Mouse (Mus musculus): ENCODE results near the gene Ppp4c. TPM values are rescaled to one million over a fixed set of nuclear protein-coding genes. Genes with fewer than 3 reads are reported as not detected.

Ppp4c gene
- 232 and 243 TPM in 2 replicates for polyA plus RNA-seq (2015; fragmentation: Nextera tagmentation; extraction: Ambion mirVana)

DNA sequence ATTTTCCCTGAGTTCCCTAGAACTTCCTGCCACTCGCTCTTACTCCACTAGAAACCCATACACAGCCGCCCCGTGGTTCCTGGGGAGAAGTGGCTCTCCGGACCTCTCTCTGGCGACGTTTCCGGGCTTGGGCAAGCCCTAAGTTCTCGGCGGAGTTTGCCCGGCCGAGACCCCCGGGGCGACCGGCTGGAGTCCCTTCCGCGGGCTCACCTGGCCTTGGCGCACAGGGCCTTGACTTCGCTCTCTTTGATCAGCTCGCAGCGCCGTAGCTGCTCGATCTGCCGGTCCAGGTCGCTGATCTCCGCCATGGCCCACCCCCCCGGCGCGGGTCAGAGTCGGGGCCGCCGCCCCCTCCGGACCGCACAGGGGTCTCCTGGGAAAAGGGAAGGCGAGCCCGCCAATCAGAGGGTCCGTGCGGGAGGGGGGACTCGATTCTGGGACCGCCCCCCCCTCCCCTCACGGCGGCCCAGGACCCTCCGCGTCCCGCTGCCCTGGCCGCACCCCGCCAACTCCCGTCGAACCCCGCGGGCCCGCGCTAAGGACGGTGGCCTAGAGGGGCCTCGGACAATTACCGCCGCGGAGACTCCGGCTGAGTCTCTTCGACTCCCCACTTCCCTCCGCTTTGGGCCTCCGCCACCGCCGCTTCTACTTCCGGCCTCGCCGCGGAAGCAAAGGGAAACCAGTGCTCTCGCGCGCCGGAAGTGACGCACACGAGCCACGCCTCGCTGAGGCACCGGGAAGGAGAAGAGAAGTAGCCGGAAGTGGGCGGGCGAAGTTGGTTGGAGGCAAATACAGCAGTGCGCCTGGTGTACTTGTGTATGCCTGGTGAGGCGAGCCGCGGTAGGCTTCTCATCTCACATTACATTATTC lies at the start of gene Ppp4c:
TSS of gene Ppp4c (minus strand) at position 646 of the 870 bp plus-strand sequence.
- Histone ChIP-seq H3K4me1 (replicated peaks; ENCODE audit: control insufficient read depth, insufficient read depth, low read length) (peaks cover 17% of the 10 kb centered on the region), H3K27me3 (ENCODE audit: control insufficient read depth, insufficient read depth, low read depth, low read length) (no peaks in the 10 kb centered on the region), H3K4me3 (ENCODE audit: low read length) (peak within 1 kb of the TSS; percentile 94), H3K9me3 (ENCODE audit: control insufficient read depth, low read length) (no peaks in the 10 kb centered on the region), H3K36me3 (ENCODE audit: control insufficient read depth, insufficient read depth, low read length) (peaks cover 51% of the 10 kb centered on the region), H3K4me2 (ENCODE audit: low read depth, low read length) (peak within 1 kb of the TSS; percentile 80), H3K27ac (ENCODE audit: low read length) (peak within 1 kb of the TSS; percentile 97), H3K9ac (ENCODE audit: low read length) (peak within 1 kb of the TSS; percentile 95)
- ATAC-seq (ENCODE audit: low read depth): peak; percentile 95
- WGBS: under 1% methylated on average over 73 of the region's 83 CpGs

- no peak for ATAC-seq (ENCODE audit: low read depth)
- Histone ChIP-seq H3K4me1 (replicated peaks; ENCODE audit: control insufficient read depth, insufficient read depth, low read length) (no peaks in the 10 kb centered on the region), H3K9ac (ENCODE audit: low read length) (no peak overlapping the region), H3K27ac (ENCODE audit: low read length) (no peak overlapping the region), H3K36me3 (ENCODE audit: control insufficient read depth, insufficient read depth, low read length) (no peaks in the 10 kb centered on the region), H3K9me3 (ENCODE audit: control insufficient read depth, low read length) (no peaks in the 10 kb centered on the region), H3K4me2 (ENCODE audit: low read depth, low read length) (no peak overlapping the region), H3K27me3 (ENCODE audit: control insufficient read depth, insufficient read depth, low read depth, low read length) (no peaks in the 10 kb centered on the region; the same call in 1 of the 2 replicates), H3K4me3 (ENCODE audit: low read length) (no peak overlapping the region)
- WGBS: 96% methylated on average over 1 of the region's 1 CpGs
These were observed 41.0 kb upstream of the Ppp4c start for GRCm38 (mm10) chr7:126833294-126833693.

GRCm38 (mm10) chr7:126832036-126832598 lies 39.8 kb upstream of the Ppp4c start:
- Histone ChIP-seq H3K9me3 (ENCODE audit: control insufficient read depth, low read length) (no peaks in the 10 kb centered on the region), H3K9ac (ENCODE audit: low read length) (no peak overlapping the region), H3K27me3 (ENCODE audit: control insufficient read depth, insufficient read depth, low read depth, low read length) (no peaks in the 10 kb centered on the region; the same call in 1 of the 2 replicates), H3K4me2 (ENCODE audit: low read depth, low read length) (peak overlapping the region; percentile 49), H3K4me3 (ENCODE audit: low read length) (peak overlapping the region; percentile 31), H3K36me3 (ENCODE audit: control insufficient read depth, insufficient read depth, low read length) (no peaks in the 10 kb centered on the region), H3K27ac (ENCODE audit: low read length) (no peak overlapping the region), H3K4me1 (replicated peaks; ENCODE audit: control insufficient read depth, insufficient read depth, low read length) (no peaks in the 10 kb centered on the region)
- ATAC-seq (ENCODE audit: low read depth): peak; percentile 87
- WGBS: under 1% methylated on average over 21 of the region's 21 CpGs

GRCm38 (mm10) chr7:126831539-126831938 lies 39.2 kb upstream of the Ppp4c start, which contains the start of gene 4930451I11Rik:
TSS of gene 4930451I11Rik (minus strand) at chr7:126831639.
- 44% methylated on average over 5 of the region's 5 CpGs for WGBS
- Histone ChIP-seq H3K9me3 (ENCODE audit: control insufficient read depth, low read length) (no peaks in the 10 kb centered on the region), H3K27ac (ENCODE audit: low read length) (no peak within 1 kb of the TSS), H3K36me3 (ENCODE audit: control insufficient read depth, insufficient read depth, low read length) (no peaks in the 10 kb centered on the region), H3K27me3 (ENCODE audit: control insufficient read depth, insufficient read depth, low read depth, low read length) (no peaks in the 10 kb centered on the region; the same call in 1 of the 2 replicates), H3K4me3 (ENCODE audit: low read length) (peak within 1 kb of the TSS; percentile 31), H3K9ac (ENCODE audit: low read length) (no peak within 1 kb of the TSS), H3K4me1 (replicated peaks; ENCODE audit: control insufficient read depth, insufficient read depth, low read length) (no peaks in the 10 kb centered on the region), H3K4me2 (ENCODE audit: low read depth, low read length) (peak within 1 kb of the TSS; percentile 49)
- no peak for ATAC-seq (ENCODE audit: low read depth)

GRCm38 (mm10) chr7:126825952-126826351 lies 33.7 kb upstream of the Ppp4c start:
- ATAC-seq (ENCODE audit: low read depth): no peak
- no peak overlapping the region for H3K27ac ChIP-seq (ENCODE audit: low read length)
- no peaks in the 10 kb centered on the region for H3K9me3 ChIP-seq (ENCODE audit: control insufficient read depth, low read length)
- H3K9ac ChIP-seq (ENCODE audit: low read length): no peak overlapping the region
- H3K4me3 ChIP-seq (ENCODE audit: low read length): no peak overlapping the region
- no peaks in the 10 kb centered on the region for H3K36me3 ChIP-seq (ENCODE audit: control insufficient read depth, insufficient read depth, low read length)
- peaks cover 15% of the 10 kb centered on the region for H3K27me3 ChIP-seq (ENCODE audit: control insufficient read depth, insufficient read depth, low read depth, low read length)
- no peak overlapping the region for H3K4me2 ChIP-seq (ENCODE audit: low read depth, low read length)
- WGBS: 65% methylated on average over 5 of the region's 5 CpGs
- H3K4me1 ChIP-seq (replicated peaks; ENCODE audit: control insufficient read depth, insufficient read depth, low read length): peaks cover 5% of the 10 kb centered on the region; the same call in 1 of the 2 replicates

- peaks cover 5% of the 10 kb centered on the region; the same call in 1 of the 2 replicates for H3K4me1 ChIP-seq (replicated peaks; ENCODE audit: control insufficient read depth, insufficient read depth, low read length)
- no peak for ATAC-seq (ENCODE audit: low read depth)
- H3K4me3 ChIP-seq (ENCODE audit: low read length): no peak overlapping the region
- H3K36me3 ChIP-seq (ENCODE audit: control insufficient read depth, insufficient read depth, low read length): no peaks in the 10 kb centered on the region
- no peak overlapping the region for H3K4me2 ChIP-seq (ENCODE audit: low read depth, low read length)
- no peak overlapping the region for H3K27ac ChIP-seq (ENCODE audit: low read length)
- no peak overlapping the region for H3K9ac ChIP-seq (ENCODE audit: low read length)
- H3K9me3 ChIP-seq (ENCODE audit: control insufficient read depth, low read length): no peaks in the 10 kb centered on the region
- 14% methylated on average over 8 of the region's 8 CpGs for WGBS
- peaks cover 15% of the 10 kb centered on the region for H3K27me3 ChIP-seq (ENCODE audit: control insufficient read depth, insufficient read depth, low read depth, low read length)
These were observed 33.1 kb upstream of the Ppp4c start for GRCm38 (mm10) chr7:126825403-126825802.

GRCm38 (mm10) chr7:126823940-126824339 lies 31.6 kb upstream of the Ppp4c start:
- no peak overlapping the region for H3K4me3 ChIP-seq (ENCODE audit: low read length)
- no peak overlapping the region for H3K9ac ChIP-seq (ENCODE audit: low read length)
- H3K27ac ChIP-seq (ENCODE audit: low read length): no peak overlapping the region
- no peak for ATAC-seq (ENCODE audit: low read depth)
- H3K4me1 ChIP-seq (replicated peaks; ENCODE audit: control insufficient read depth, insufficient read depth, low read length): peaks cover 5% of the 10 kb centered on the region; the same call in 1 of the 2 replicates
- H3K9me3 ChIP-seq (ENCODE audit: control insufficient read depth, low read length): no peaks in the 10 kb centered on the region
- H3K36me3 ChIP-seq (ENCODE audit: control insufficient read depth, insufficient read depth, low read length): no peaks in the 10 kb centered on the region
- H3K27me3 ChIP-seq (ENCODE audit: control insufficient read depth, insufficient read depth, low read depth, low read length): peaks cover 15% of the 10 kb centered on the region
- H3K4me2 ChIP-seq (ENCODE audit: low read depth, low read length): no peak overlapping the region
- 11% methylated on average over 10 of the region's 10 CpGs for WGBS

- H3K27ac ChIP-seq (ENCODE audit: low read length): no peak overlapping the region
- no peak for ATAC-seq (ENCODE audit: low read depth)
- H3K4me2 ChIP-seq (ENCODE audit: low read depth, low read length): peak overlapping the region; percentile 54
- WGBS: 0% methylated on average over 11 of the region's 19 CpGs
- peaks cover 5% of the 10 kb centered on the region; the same call in 1 of the 2 replicates for H3K4me1 ChIP-seq (replicated peaks; ENCODE audit: control insufficient read depth, insufficient read depth, low read length)
- no peaks in the 10 kb centered on the region for H3K9me3 ChIP-seq (ENCODE audit: control insufficient read depth, low read length)
- peak overlapping the region; percentile 20; the same call in 1 of the 2 replicates for H3K9ac ChIP-seq (ENCODE audit: low read length)
- H3K36me3 ChIP-seq (ENCODE audit: control insufficient read depth, insufficient read depth, low read length): no peaks in the 10 kb centered on the region
- H3K27me3 ChIP-seq (ENCODE audit: control insufficient read depth, insufficient read depth, low read depth, low read length): peaks cover 15% of the 10 kb centered on the region
- H3K4me3 ChIP-seq (ENCODE audit: low read length): peak overlapping the region; percentile 28
These were observed 31.0 kb upstream of the Ppp4c start for GRCm38 (mm10) chr7:126823202-126823711.

DNA sequence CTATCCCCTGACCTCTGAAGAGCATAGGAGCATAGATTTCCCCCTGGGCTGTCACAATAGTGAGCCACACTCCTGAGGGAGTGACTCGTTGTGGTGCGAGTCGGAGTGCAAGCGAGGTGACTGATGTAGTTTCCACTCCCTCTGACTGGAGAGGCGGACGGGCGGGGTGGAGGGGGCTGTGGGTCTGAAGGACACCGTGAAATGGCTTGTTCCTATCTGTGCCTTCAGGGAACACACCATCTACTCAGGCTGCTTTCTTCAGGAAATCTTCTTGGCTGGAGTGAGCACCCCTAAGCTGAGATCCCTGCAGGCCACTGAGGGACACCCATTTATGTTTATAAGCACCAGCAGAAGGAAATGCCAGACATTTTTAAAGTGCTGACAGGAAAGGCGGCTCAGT lies 30.4 kb upstream of the Ppp4c start:
- H3K27ac ChIP-seq (ENCODE audit: low read length): no peak overlapping the region

More for the DNA sequence above, 30.4 kb upstream of the Ppp4c start:
- Histone ChIP-seq H3K4me2 (ENCODE audit: low read depth, low read length) (no peak overlapping the region), H3K9ac (ENCODE audit: low read length) (no peak overlapping the region), H3K27me3 (ENCODE audit: control insufficient read depth, insufficient read depth, low read depth, low read length) (peaks cover 15% of the 10 kb centered on the region), H3K9me3 (ENCODE audit: control insufficient read depth, low read length) (no peaks in the 10 kb centered on the region), H3K4me1 (replicated peaks; ENCODE audit: control insufficient read depth, insufficient read depth, low read length) (peaks cover 5% of the 10 kb centered on the region; the same call in 1 of the 2 replicates), H3K36me3 (ENCODE audit: control insufficient read depth, insufficient read depth, low read length) (no peaks in the 10 kb centered on the region), H3K4me3 (ENCODE audit: low read length) (no peak overlapping the region)
- WGBS: 16% methylated on average over 9 of the region's 9 CpGs
- no peak for ATAC-seq (ENCODE audit: low read depth)

All from lung, embryonic 16.5 days (tissue).